Mouse (Mus musculus) Patski (cell line): ENCODE data around the gene Rlf. TPM values are rescaled to one million over a fixed set of nuclear protein-coding genes. Genes with fewer than 3 reads are reported as not detected.

Experiments used
- ATAC-seq: fragments of 100-300 bp; one replicate; pipeline ENCODE4 v1.8.0; 2021
- CTCF ChIA-PET: fragments of 350-600 bp; sonication (Branson Sonifier 250); formaldehyde crosslinking; loops from one replicate; lab custom pipeline; 2022; ENCODE audit warnings: inconsistent platforms; lab: Charles Lee
- POLR2A ChIA-PET: fragments of 350-600 bp; sonication (Branson Sonifier 250); formaldehyde crosslinking; loops from one replicate; lab custom pipeline; 2022; ENCODE audit warnings: antibody characterized with exemption, inconsistent platforms; lab: Charles Lee
- DNase-seq: peaks from one replicate; pipeline ENCODE4 v3.0.0-alpha.2; 2011; ENCODE audit warnings: low read depth, low spot score
- H3K27me3 ChIP-seq: fragments of 371-371 bp; one replicate; pipeline ENCODE4 v1.5.1; 2021
- CTCF ChIP-seq: fragments of 100-300 bp; IDR thresholded peaks from one replicate; pipeline ENCODE4 v1.5.1; 2021
- in situ Hi-C: fragments of 300-500 bp; cut with MboI; formaldehyde crosslinking; loops from 3 replicates; pipeline ENCODE4 v1.11.1; 2018; ENCODE audit warnings: low pct_unique_long_range_greater_than_20kb, mixed read lengths
- polyA plus RNA-seq: library from polyadenylated mRNA; unstranded; gene quantifications from one replicate; pipeline ENCODE4 v1.2.3, GENCODE M21; 2021

Rlf gene
- polyA plus RNA-seq: 12.1 TPM

DNA sequence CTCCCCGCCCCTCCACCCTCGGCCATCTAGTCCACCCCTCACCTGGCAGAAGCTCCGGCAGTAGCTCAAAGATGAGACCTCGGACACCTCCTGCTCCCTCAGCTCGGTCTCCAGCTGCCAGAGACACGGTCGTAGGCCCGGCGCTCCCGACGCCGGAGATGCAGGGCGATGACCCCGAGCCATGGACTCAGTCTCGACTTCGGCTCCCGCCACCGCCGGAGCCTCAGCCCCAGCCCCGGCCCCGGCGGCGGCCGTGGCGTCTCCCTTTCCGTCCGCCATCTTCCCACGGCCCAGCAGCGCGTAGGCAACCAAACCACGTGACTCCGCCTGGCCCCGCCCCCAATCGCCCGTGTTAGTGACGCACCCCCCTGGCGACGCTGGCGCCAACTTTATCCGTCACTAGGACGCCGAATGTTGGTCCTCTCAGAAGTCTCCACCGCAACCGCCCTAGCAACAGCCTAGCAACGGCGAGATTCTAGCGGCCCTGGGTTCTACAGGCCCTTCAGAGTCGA is at the start of gene Rlf:
Gene Rlf (minus strand): TSS at position 292 of the 512 bp plus-strand sequence.
- H3K27me3 ChIP-seq: peaks cover 5% of the 10 kb centered on the region
- in situ Hi-C loops: no loop called here
- DNase-seq (peak; percentile 65), ATAC-seq (peak; percentile 77)
- ChIA-PET POLR2A (interaction anchor here (0.6 kb wide), 1 partner anchor 117 kb away, joined by 3 read pairs; the partner anchor contains the start of gene Zmpste24), CTCF (interaction anchor here (1.1 kb wide), 1 partner anchor 9 kb away, joined by 3 read pairs; no protein-coding TSS in a partner anchor)
- no peak for TF ChIP-seq CTCF

DNA sequence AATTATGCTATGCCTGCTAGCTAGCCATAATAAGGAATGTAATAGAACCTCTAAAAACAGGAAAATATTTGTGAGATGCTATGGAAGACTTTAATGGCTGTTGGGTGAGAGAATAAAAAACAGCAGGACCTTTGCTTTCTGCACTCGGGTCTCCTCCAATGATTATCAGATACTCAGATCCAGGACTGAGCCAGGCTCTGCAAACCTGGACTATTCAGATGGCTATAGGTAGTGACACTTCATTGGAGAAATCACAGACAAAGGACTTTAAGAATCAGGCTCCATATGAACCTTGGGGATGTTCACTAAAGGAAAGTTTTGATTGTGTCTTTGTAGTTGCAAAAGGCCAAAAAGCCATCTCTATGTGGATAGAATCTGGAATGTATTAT is 26.7 kb upstream of the Rlf start:
- DNase-seq: no peak
- in situ Hi-C loops: loop anchor here (10.0 to 25.0 kb wide), 2 partner anchors 1393 to 1846 kb away; no protein-coding TSS in a partner anchor
- CTCF ChIA-PET: interaction anchor here (1.1 kb wide), 1 partner anchor 1404 kb away, joined by 3 read pairs; no protein-coding TSS in a partner anchor
- H3K27me3 ChIP-seq: peaks cover 5% of the 10 kb centered on the region
- TF ChIP-seq CTCF: no peak
- ATAC-seq: no peak
- POLR2A ChIA-PET: no interaction called here

DNA sequence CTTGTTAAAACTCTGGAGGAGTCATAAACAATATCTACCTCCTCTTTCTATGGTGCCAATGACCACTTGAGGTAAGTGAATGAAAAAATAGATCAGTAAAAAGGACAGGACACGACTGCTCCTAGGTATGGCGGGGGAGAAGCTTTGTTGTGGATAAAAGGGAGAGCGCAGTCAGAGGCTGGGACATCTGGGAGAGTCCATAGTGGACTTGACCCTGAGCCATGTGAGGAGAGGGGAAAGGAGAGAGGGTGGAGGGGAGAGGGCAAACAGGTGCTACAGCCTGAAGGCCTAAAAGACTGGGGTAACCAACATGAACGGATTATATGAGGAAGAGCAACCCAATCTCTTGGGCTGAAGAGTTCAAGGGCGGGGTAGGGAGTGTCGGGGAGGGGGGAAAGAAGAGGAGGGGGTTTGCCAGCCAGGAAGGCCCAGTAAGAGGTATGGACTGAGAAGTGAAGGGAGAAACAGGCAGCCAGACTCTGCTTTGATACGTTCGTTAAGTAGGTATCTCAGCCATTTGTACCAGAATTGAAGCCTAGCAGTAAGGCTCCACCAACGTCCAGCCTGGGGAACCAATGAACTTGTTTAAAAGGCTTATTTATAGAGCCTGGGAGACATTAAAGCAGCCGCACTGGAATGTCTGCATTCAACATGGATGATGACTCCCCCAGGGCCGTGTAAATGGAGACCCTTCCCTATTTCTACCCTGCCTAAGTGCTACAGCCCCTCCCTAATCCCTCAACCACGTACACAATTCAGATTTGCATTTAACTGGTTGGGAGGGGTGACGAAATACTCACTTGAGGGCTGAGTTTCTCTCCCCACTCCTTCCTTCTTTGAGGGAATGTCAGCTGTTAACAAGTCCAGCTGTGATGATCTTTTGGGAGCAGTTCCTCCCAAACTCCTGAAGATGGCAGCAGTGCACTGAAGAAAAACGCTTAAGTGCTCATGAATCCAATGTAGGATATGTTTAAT is 26.0 kb upstream of the Rlf start:
- peaks cover 5% of the 10 kb centered on the region for H3K27me3 ChIP-seq
- ChIA-PET POLR2A (no interaction called here), CTCF (interaction anchor here (1.1 kb wide), 1 partner anchor 1405 kb away, joined by 3 read pairs; no protein-coding TSS in a partner anchor)
- no peak for DNase-seq
- TF ChIP-seq CTCF: peak; percentile 61
- no peak for ATAC-seq
- in situ Hi-C loops: loop anchor here (10.0 to 25.0 kb wide), 2 partner anchors 1394 to 1846 kb away; no protein-coding TSS in a partner anchor

DNA sequence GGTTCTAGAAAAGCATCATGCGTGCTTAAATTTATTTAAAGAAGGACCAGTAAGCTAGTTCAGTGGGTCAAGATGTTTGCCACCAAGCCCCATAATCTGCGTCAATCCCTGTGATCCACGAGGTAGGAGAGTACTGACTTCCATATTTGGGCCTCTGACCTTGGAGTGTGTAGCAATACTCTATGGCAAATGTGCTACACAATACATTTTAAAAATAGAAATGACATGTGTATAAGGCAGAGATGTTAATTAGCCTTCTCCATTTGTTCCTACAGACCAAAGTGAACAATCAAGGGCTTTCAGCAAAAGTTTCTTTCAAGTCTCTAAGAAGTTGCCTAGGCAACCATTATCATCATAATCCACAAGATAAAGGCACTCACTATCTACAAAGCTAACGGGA is 25.0 kb upstream of the Rlf start:
- no peak for TF ChIP-seq CTCF
- DNase-seq (no peak), ATAC-seq (no peak)
- H3K27me3 ChIP-seq: peaks cover 5% of the 10 kb centered on the region
- ChIA-PET POLR2A (no interaction called here), CTCF (no interaction called here)
- in situ Hi-C loops: loop anchor here (10.0 to 25.0 kb wide), 2 partner anchors 1395 to 1847 kb away; no protein-coding TSS in a partner anchor

DNA sequence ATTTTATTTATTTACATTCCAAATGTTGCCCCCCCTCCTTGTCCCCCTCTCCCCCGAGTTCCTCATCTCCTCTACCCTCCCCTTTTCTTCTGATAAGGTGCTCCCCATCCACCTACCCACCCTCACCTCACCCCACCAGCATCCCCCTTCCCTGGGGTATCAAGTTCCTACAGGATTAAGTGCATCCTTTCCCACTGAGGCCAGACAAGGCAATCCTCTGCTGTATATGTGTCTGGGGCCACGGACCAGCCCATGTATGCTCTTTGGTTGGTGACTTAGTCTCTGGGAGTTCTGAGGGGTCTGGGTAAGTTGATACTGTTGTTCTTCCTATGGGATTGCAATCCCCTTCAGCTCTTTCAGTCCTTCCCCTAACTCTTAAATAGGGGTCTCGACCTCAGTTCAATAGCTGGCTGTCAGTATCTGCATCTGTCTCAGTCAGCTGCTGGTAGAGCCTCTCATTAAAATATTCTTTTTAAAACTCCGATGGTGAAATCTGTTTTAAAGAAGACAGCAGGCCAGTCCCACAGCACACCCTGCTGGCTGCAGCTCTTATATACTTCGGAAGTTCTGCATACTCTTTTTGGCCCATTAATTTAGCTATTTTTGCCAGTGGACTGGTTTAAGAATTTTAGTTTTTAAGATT is 17.0 kb upstream of the Rlf start:
- peak; percentile 67 for TF ChIP-seq CTCF
- ATAC-seq: no peak
- POLR2A ChIA-PET: interaction anchor here (0.7 kb wide), 1 partner anchor 126 kb away, joined by 3 read pairs; no protein-coding TSS in a partner anchor
- in situ Hi-C loops: loop anchor here (25.0 kb wide), 1 partner anchor 1855 kb away; no protein-coding TSS in a partner anchor
- no peak for DNase-seq
- CTCF ChIA-PET: interaction anchor here (0.8 to 3.3 kb wide), 4 partner anchors 14 to 255 kb away, joined by 3 to 10 read pairs (median 4); no protein-coding TSS in a partner anchor
- H3K27me3 ChIP-seq: no peaks in the 10 kb centered on the region

DNA sequence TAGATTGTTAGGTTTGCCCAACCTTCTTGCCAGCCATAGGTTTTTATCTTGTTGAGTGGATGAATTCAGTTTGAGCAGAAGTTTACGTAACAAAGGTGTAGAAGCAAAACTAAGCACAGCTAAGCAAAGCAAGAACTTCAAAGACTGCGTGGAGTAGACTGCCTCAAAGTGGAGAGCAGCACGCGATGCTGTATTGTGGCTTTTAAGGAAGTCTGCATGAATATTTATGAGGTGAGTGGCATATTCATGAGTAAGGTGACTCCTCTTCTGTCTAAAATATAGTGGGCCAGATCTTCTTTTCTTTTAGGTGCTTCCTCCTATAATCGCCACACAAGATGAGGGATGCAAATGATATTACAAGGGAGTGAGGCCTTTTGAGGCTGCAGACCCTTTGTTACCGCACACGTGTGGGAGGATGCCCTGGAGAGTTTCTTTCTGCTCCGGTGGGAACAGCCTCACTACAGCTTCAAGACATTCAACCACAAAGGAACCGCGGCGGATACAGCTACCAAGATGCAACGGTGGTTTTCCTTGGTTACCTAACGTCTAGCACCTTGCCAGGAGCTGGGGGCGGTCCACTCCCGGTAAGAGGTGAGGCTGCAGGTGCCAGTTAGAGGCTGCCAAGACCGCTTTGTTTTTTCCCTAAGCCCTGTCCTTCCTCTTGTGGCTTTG is 16.2 kb upstream of the Rlf start:
- DNase-seq (no peak), ATAC-seq (no peak)
- ChIA-PET POLR2A (no interaction called here), CTCF (interaction anchor here (1.8 to 3.3 kb wide), 2 partner anchors 13 to 198 kb away, joined by 6 to 10 read pairs; no protein-coding TSS in a partner anchor)
- TF ChIP-seq CTCF: no peak
- in situ Hi-C loops: loop anchor here (25.0 kb wide), 1 partner anchor 1856 kb away; no protein-coding TSS in a partner anchor
- H3K27me3 ChIP-seq: no peaks in the 10 kb centered on the region

DNA sequence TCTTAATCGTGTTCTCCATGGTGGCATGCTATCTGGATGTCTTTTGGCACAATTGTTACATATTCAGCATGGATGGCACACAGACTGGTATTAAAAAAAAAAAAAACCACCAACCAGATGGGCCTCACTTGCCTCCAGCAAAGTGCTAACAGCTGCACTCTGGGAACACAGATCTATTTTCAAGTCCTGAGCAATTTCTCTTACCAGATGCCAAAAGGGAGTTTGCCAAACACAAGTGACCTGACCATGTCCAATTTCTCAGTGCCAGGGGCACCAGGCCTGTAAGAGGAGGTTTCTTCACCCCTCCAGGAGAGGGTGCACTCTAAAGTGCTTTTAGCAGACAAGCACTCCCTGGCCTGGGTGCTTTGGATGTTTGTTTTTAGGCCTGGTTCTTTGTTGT is 12.2 kb upstream of the Rlf start:
- POLR2A ChIA-PET: no interaction called here
- CTCF ChIA-PET: no interaction called here
- DNase-seq (no peak), ATAC-seq (no peak)
- H3K27me3 ChIP-seq: no peaks in the 10 kb centered on the region
- TF ChIP-seq CTCF: no peak
- in situ Hi-C loops: loop anchor here (10.0 to 25.0 kb wide), 2 partner anchors 182 to 1860 kb away; no protein-coding TSS in a partner anchor

DNA sequence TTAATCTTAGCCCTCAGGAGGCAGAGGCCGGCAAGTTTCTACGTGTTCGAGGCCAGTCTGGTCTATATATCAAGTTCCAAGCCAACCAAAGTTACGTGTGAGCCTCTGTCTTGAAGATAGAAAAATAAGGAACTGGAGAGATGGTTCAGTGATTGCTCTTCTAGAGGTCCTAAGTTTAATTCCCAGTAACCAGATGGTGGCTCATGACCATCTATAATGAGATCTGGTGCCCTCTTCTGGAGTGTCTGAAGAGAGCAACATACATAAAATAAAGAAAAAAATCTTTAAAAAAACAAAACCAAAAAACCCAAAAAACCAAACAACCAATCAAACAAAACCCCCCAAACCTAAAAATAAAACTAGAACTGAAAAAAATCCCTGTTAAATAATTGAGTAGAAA is 10.3 kb upstream of the Rlf start:
- peak; percentile 36 for TF ChIP-seq CTCF
- in situ Hi-C loops: loop anchor here (10.0 to 25.0 kb wide), 2 partner anchors 180 to 1862 kb away; no protein-coding TSS in a partner anchor
- ChIA-PET CTCF (no interaction called here), POLR2A (no interaction called here)
- H3K27me3 ChIP-seq: peaks cover 8% of the 10 kb centered on the region
- DNase-seq: no peak
- ATAC-seq: no peak

DNA sequence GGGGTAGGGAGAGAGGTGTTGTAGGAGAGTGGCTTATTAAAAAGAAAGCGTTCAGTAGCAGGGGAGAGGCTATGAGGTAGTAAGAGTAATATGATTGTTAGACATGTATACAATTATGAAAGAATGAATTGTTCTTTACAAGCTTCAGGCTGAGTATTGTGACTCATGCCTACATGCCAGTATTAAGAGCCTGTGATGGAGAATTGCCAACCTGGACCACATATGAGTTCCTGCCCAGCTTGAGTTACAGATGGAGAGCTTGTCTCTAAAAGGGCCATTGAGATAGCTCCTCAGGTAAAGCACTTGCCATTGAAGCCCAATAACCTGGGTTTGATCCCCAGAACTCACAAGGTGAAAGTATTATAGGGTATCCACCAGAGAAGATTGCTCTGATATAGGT is 8.3 kb upstream of the Rlf start:
- peaks cover 13% of the 10 kb centered on the region for H3K27me3 ChIP-seq
- DNase-seq: no peak
- TF ChIP-seq CTCF: no peak
- CTCF ChIA-PET: no interaction called here
- POLR2A ChIA-PET: no interaction called here
- in situ Hi-C loops: loop anchor here (10.0 kb wide), 1 partner anchor 178 kb away; no protein-coding TSS in a partner anchor
- ATAC-seq: no peak
